Mouse (Mus musculus) frontal cortex, postnatal 25 days (tissue): ENCODE measurements around the gene Atpaf2.
"Not testable (repeated sequence)": the region's sequence is repeated elsewhere in the genome, so short reads cannot be mapped to it uniquely, and the experiment has no call there.

Experiments used
- DNase-seq, 2 experiments: peaks; one replicate each; pipeline ENCODE4 v3.0.0; 2022; ENCODE audit warnings: low spot score in 2 of 2

Atpaf2 gene

DNA sequence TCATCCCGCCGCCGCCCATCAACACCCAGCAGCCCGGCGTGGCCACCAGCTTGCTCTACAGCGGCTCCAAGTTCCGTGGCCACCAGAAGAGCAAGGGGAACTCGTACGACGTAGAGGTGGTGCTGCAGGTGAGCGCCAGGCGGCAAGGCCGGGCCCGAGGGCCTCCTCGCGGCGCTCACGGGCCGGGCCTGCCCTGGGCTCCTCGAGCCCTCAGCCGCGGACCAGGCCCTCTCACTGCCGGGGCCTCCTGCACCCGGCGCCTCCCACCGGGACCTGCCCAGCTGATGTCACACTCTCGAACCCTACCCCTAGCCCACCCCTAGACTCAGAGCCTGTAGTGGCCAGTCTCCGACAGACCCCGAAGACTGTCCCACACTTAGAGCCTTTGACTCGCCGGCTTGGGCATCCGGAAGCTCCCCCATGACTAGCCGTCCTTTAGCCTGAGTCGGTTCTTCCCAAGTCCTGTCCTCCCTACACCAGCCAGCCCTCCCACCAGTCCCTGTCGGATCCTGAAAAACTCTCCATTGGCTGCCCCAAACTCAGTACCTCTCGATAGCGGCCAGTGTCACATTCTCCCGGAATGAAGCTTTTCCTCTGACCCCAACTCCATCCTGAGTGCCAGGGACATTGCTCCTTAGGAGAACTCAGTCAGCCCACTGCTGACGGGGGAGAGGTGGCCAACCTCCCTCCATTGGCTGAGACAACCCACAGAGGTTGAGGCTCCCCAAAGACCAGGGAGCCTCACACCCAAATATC is at the start of gene Atpaf2:
Gene Atpaf2, minus strand, starts transcription at position 741 of the 756 bp plus-strand sequence.
- DNase-seq = no peak

DNA sequence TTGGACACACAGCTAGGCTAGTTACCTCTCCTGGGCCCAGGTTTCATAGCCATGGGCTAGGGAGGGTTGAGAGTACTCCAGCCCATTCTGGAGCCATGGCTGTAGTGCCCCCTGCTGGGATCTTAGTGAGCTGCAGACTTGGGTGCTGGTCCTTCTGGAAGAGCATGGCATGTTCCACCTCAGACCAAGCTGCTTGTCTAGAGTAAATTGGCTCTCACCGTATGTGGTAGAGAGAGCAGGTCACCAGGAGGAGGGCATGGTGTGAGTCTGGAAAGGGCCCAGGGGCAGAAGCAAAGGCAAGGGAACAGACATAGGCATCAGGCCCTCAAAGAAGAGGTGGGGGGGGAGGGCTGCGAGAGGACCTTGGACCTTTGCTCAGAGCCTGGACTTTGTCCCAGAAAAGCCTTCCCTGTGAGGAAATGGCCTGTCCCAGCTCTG is 47.7 kb upstream of the Atpaf2 start:
- DNase-seq = no peak

DNA sequence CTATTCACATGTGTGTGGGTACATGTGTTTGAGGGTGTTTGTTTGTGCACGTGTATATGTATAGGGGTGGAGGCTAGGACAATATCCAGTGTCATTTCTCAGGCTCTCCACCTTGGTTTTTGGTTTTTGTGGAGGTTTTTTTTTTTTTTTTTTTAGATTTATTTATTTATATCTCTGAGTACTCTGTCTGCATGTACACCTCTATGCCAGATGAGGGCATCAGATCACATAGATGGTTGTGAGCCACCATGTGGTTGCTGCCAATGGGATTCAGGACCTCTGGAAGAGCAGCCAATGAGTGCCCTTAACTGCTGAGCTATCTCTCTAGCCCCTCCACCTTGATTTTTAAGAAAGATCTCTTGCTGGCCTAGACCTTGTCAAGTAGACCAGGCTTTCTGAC is 39.7 kb upstream of the Atpaf2 start:
- no peak for DNase-seq

DNA sequence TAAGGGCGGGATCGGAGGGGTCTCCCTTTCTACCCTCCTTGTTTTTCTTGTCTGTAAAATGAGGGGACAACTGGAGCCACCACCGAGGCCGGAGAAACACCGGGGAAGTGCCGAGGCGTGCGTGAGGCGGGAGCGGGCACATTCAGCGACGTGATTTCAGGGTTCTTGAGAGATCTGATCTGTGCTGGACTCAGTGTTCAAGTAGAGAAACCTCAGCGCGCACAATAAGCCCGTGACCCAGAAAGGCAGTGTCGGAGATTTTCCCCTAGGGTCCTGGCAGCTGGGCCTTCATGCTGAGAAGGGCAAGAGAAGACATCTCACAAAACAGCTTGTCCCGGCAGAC is 36.5 kb upstream of the Atpaf2 start:
- peak in 1 of 2 experiments; percentile 19 for DNase-seq

GRCm38 (mm10) chr11:60454080-60454744 is 36.0 kb upstream of the Atpaf2 start, which contains the start of gene Drg2:
Gene Drg2 (plus strand): TSS chr11:60454591.
- peak; percentile 88 to 89 for DNase-seq

DNA sequence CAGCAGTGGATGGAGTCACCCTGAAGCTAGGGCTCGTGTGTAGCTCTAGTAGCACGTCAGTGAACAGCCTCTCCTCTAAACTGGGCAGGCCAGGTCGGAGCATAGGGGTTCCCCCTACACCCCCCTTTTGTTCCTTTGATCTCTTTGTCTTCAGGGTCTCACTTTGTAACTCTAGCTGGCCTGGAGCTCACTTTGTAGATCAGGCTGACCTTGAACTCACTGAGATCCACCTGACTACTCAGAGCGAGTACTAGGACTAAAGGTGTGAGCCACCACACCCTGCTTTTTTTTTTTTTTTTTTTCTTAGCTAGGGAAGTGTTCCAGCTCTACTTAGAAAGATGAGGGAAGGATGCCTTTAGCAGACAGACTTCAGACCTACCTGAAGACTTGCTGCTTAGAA is 25.8 kb upstream of the Atpaf2 start:
- DNase-seq = no peak

DNA sequence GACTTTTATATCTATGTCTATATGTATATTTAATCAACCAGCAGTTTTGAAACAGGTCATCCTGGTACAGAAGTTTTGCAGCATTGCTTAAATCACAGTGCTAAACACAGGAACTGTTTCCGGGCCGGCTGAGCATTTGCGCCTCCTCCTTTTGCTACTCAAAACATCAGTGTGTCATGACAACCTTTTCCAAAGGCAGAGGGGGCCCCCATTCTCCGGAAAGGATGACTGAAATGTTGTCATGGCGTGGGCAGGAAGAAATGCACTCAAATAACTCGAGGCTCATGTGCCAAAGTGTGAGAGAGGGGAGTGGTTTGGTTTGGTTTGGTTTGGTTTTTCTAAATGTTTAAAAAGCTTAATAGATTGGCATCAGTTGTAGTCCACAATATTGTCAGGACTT is 24.6 kb upstream of the Atpaf2 start:
- DNase-seq = no peak

DNA sequence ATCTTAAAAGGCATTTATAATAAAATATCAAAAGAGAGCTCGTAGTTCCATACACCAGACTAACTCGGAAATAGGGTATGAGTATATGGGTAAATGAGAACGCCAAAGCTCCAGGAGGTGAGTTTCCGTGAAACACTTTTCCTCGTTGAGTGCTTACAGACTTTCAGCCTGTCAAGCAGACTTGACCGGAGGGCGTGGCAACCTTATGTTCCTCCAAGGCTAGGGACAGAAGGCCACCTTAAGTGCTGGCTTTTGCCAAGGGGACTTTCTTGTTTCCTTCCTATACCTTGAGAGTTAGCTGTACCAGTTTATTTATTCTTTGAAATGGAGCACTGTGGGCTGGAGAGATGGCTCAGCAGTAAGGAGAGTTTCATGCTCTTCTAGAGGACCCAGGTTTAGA is 21.9 kb upstream of the Atpaf2 start:
- no peak for DNase-seq

DNA sequence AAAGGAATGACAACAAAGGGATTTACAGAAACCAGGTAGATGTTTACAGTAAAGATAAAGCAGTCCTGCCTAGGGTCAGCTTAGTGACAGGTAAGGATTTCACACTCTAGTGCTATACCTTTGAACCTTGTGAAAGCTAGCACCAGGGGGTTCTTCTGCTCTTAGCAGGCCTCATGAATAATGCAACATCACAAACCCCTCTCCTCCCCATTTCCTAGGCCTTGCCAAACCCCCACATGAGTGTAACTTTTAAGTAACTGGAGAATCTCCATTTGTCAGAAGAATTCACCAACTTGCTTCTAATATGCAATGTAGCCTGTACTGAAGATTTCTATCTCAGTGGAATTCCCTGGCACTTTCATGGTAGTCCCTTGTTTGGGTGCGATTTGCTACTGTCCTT is 21.4 kb upstream of the Atpaf2 start:
- DNase-seq = not testable (repeated sequence)

DNA sequence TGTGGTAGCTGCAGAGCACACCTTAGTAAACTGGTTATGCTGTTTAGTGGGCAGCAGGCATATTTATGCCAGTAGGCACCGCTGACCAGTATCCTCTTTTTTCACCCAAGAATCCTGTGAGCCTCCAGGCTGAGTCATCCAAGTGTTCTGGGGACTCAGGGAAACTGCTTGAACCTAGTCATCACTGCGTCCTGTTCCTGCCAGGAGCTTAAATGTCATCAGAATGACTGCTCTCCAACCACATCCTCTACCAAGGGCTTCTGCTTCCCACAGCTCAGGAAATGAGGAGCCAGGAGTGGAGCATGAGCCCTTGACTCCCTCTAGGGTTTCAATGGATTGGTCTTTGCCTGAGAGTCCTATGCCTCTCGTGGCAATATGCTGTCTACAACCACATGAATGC is 18.4 kb upstream of the Atpaf2 start:
- no peak for DNase-seq

- DNase-seq = no peak
Measured at GRCm38 (mm10) chr11:60435133-60435532, 16.9 kb upstream of the Atpaf2 start.

GRCm38 (mm10) chr11:60433501-60433900 is 15.2 kb upstream of the Atpaf2 start:
- DNase-seq = no peak

- no peak for DNase-seq
Measured at GRCm38 (mm10) chr11:60427628-60428027, 9.4 kb upstream of the Atpaf2 start.

GRCm38 (mm10) chr11:60426417-60426816 is 8.2 kb upstream of the Atpaf2 start:
- no peak for DNase-seq

DNA sequence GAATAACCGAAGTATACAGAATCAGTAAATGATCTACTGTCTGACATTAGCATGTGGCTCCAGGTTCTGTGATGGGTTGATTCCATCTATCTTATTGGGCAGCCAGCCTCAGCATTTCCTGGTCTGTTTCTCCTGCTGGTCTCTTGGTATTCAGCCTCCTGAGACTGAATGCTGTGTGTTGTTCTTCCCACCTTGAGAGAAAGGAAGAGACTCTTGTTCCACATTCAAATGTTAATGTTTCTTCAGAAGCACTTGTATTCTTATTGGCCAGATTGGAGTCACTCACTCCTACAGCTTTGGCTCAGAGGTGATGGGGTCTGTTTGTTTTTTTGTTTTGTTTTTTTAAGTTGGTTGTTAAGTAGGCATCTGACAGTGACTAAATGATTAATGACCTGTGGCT is 4.7 kb upstream of the Atpaf2 start:
- no peak for DNase-seq

- DNase-seq = no peak
Measured at GRCm38 (mm10) chr11:60422046-60422668, 3.9 kb upstream of the Atpaf2 start.

GRCm38 (mm10) chr11:60418473-60418803 is 181 bp upstream of the Atpaf2 start:
- DNase-seq = no peak

DNA sequence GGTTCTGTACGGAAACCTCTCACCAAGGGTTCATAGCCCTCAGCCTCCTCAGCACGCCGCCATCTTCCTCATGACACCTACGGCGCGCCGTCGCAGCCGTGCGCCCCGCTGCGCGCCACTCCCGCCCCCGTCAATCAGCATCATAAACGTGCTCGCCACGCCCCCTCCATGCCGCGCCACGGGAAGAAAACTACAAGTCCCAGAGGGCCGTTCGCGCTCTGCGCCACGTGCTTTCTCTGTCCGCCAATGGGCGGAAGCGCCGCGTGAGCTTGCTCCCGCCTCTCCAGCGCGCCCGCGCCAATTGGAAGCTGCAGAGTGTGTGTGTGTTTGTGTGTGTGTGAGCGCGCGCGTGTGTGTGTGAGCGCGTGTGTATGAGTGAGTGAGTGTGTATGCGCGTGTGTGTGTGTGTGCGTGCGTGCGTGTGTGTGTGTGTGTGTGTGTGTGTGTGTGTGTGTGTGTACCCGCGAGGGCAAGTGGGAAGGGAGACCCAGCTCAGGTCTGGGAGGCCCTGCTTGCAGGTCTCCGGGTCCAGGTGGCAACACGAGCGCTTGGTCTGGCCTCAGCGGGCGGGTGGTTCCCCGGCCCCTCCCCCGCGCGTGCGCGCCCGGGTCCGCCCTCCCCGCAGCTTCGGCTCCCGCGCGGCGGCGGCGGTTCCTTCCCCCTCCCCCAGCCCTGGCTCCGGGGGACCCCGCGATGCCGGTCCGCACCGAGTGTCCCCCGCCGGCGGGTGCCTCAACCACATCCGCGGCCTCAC is 1.1 kb downstream of the Atpaf2 start, which contains the start of gene Gid4:
Gene Gid4, plus strand, starts transcription at position 183 of the 754 bp plus-strand sequence.
- DNase-seq = peak; percentile 96 to 98

GRCm38 (mm10) chr11:60416590-60416962 is 1.7 kb downstream of the Atpaf2 start:
- no peak for DNase-seq

GRCm38 (mm10) chr11:60412921-60413320 is 5.3 kb downstream of the Atpaf2 start:
- no peak for DNase-seq

GRCm38 (mm10) chr11:60412173-60412572 is 6.1 kb downstream of the Atpaf2 start:
- peak; percentile 14 to 57 for DNase-seq

GRCm38 (mm10) chr11:60406606-60407005 is 11.7 kb downstream of the Atpaf2 start:
- DNase-seq = no peak
